Mouse (Mus musculus) lung, postnatal 0 days (tissue): Measurements from ENCODE around the gene Iqgap2.

Experiments
- CTCF ChIP-seq: IDR thresholded peaks from 2 replicates; pipeline ENCODE4 v1.5.1; 2016; ENCODE audit warnings: antibody characterized with exemption, mild to moderate bottlenecking
- EP300 ChIP-seq: IDR thresholded peaks from 2 replicates; pipeline ENCODE4 v1.6.1; 2016; ENCODE audit warnings: antibody characterized with exemption, mild to moderate bottlenecking, control low read depth

- TF ChIP-seq CTCF (no peak), EP300 (no peak)
Measured at GRCm38 (mm10) chr13:95696654-95697163, 195.0 kb downstream of the Iqgap2 start, which contains the start of gene F2rl2.
